Mouse (Mus musculus): Measurements from ENCODE around the gene Clcnka. TPM values are rescaled to one million over a fixed set of nuclear protein-coding genes. Genes with fewer than 3 reads are reported as not detected.

Gene Clcnka
- polyA plus RNA-seq (2015; fragmentation: Nextera tagmentation; extraction: Ambion mirVana), result 0.33 TPM in 1 of 2 replicates, not detected in the other

DNA sequence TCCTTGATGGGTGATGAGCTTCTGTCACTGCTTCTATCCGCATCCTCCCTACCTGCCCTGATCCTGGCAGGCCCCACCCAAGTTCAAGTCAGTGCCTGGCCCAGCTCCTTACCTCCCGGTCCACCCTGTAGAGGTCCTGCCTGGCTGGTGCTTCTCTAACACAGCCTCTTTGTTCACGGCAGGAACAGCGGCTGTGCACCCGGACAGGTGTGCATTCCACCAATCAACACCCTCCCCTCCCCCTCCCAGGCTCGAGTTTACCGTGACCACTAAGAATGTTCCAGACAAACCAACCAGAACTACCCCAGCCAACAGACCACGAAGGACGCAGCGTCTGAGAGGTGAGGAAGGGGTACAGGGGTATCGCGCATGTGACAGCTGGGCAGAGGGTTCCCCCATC is at the start of gene Clcnka:
Clcnka (minus strand) TSS at position 180 of the 400 bp plus-strand sequence.
- Histone ChIP-seq H3K27ac (replicated peaks) (no peak within 1 kb of the TSS), H3K4me1 (peaks cover 4% of the 10 kb centered on the region; the same call in 1 of the 2 replicates), H3K27me3 (replicated peaks) (peaks cover 9% of the 10 kb centered on the region; the same call in 1 of the 2 replicates), H3K36me3 (no peaks in the 10 kb centered on the region), H3K9me3 (replicated peaks) (no peaks in the 10 kb centered on the region), H3K4me2 (no peak within 1 kb of the TSS), H3K4me3 (replicated peaks) (no peak within 1 kb of the TSS), H3K9ac (replicated peaks) (no peak within 1 kb of the TSS)
- 74% methylated on average over 12 of the region's 12 CpGs for WGBS
- no peak for ATAC-seq (ENCODE audit: low FRiP score)

DNA sequence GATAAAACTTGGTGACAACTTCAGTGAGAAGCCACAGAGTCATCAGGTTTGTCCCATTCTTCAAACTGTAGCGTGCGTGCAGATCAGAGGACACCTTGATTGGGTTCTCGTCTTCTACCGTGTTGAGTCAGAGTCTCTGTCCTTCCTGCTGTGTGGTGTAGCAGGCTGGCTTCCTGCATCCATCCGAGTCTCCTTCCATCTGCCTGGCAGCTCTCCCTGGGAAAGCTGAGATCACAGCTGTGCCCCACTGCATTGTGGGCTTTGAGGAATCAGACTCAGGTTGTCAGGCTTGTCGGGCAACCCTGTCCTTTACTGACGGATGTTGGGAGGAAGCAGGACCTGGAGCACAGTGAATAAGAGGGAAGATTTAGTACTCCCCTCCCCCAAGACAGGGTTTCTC is 47.7 kb upstream of the Clcnka start:
- Histone ChIP-seq H3K27me3 (replicated peaks) (no peaks in the 10 kb centered on the region), H3K27ac (replicated peaks) (no peak overlapping the region), H3K9ac (replicated peaks) (no peak overlapping the region), H3K4me2 (no peak overlapping the region), H3K4me3 (replicated peaks) (no peak overlapping the region), H3K4me1 (peaks cover 24% of the 10 kb centered on the region), H3K36me3 (peaks cover 40% of the 10 kb centered on the region), H3K9me3 (replicated peaks) (no peaks in the 10 kb centered on the region)
- 69% methylated on average over 7 of the region's 7 CpGs for WGBS
- no peak for ATAC-seq (ENCODE audit: low FRiP score)

- Histone ChIP-seq H3K4me2 (peak overlapping the region; percentile 73), H3K9me3 (replicated peaks) (no peaks in the 10 kb centered on the region), H3K4me3 (replicated peaks) (peak overlapping the region; percentile 100), H3K27me3 (replicated peaks) (no peaks in the 10 kb centered on the region), H3K4me1 (peaks cover 24% of the 10 kb centered on the region), H3K9ac (replicated peaks) (peak overlapping the region; percentile 96), H3K27ac (replicated peaks) (peak overlapping the region; percentile 87), H3K36me3 (peaks cover 36% of the 10 kb centered on the region)
- ATAC-seq (ENCODE audit: low FRiP score), result 0 out of 2 replicates have a peak, but pooled peaks have one; percentile 1
- WGBS, result 13% methylated on average over 14 of the region's 14 CpGs
These were observed 46.8 kb upstream of the Clcnka start for GRCm38 (mm10) chr4:141445328-141445720.

DNA sequence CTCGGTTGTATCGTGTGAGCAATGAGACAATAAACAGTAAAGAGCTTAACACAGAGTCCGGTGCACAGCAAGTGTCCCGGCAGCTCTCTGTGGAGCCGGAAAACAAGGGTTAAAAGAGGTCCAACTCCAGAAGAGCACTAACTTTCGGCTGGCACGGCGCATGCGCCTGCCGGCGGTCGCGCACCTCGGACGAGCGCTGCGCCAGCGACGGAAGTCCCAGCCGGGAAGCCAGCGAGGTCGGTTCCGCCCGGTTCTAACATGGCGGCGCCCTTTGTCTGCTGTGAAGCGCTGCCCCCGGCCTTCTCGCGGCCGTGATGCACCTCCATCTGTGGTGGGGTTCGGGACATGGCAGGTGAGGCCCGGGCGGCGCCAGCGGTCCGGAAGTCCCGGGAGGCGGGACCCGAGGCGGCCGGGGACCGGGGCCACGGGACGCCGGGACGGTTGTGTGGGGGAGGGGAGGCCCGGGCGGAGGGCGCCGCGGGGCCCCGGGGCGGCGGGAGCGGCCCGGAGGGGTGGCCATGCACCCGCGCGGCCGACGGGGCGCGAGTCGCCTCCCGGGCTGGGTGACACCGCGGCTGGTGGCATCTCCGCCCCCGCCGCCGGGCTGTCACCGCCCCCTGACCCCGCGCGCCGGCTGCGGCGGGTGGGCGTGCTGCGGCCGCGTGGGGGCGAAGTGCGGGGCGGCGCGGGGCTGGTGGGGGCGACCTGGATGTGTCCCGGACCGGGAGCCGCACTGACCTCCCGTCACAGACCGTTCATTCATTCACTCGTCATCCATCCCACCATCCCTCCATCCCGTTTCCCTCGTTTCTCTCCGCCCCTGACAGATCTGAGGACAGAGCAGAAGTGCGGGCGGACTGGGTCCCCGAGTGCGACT is 46.2 kb upstream of the Clcnka start, which contains the start of gene Zbtb17:
Zbtb17 (plus strand) TSS at position 204 of the 877 bp plus-strand sequence.
- Histone ChIP-seq H3K4me1 (peaks cover 24% of the 10 kb centered on the region), H3K36me3 (peaks cover 31% of the 10 kb centered on the region), H3K9ac (replicated peaks) (peak within 1 kb of the TSS; percentile 96), H3K27ac (replicated peaks) (peak within 1 kb of the TSS; percentile 87), H3K4me2 (peak within 1 kb of the TSS; percentile 73), H3K4me3 (replicated peaks) (peak within 1 kb of the TSS; percentile 100), H3K27me3 (replicated peaks) (no peaks in the 10 kb centered on the region), H3K9me3 (replicated peaks) (no peaks in the 10 kb centered on the region)
- ATAC-seq (ENCODE audit: low FRiP score), result peak; percentile 92
- under 1% methylated on average over 69 of the region's 102 CpGs for WGBS

GRCm38 (mm10) chr4:141443641-141444429 is 45.3 kb upstream of the Clcnka start:
- Histone ChIP-seq H3K9ac (replicated peaks) (peak overlapping the region; percentile 96), H3K27ac (replicated peaks) (no peak overlapping the region; the same call in 1 of the 2 replicates), H3K4me1 (peaks cover 24% of the 10 kb centered on the region), H3K27me3 (replicated peaks) (no peaks in the 10 kb centered on the region), H3K4me2 (peak overlapping the region; percentile 73), H3K4me3 (replicated peaks) (peak overlapping the region; percentile 100), H3K36me3 (peaks cover 23% of the 10 kb centered on the region), H3K9me3 (replicated peaks) (no peaks in the 10 kb centered on the region)
- 52% methylated on average over 11 of the region's 11 CpGs for WGBS
- no peak for ATAC-seq (ENCODE audit: low FRiP score)

- H3K4me2 ChIP-seq, result no peak overlapping the region
- H3K27me3 ChIP-seq (replicated peaks), result no peaks in the 10 kb centered on the region
- no peak overlapping the region for H3K27ac ChIP-seq (replicated peaks)
- no peak overlapping the region for H3K9ac ChIP-seq (replicated peaks)
- H3K9me3 ChIP-seq (replicated peaks), result no peaks in the 10 kb centered on the region
- no peaks in the 10 kb centered on the region for H3K36me3 ChIP-seq
- no peak for ATAC-seq (ENCODE audit: low FRiP score)
- peaks cover 16% of the 10 kb centered on the region for H3K4me1 ChIP-seq
- H3K4me3 ChIP-seq (replicated peaks), result no peak overlapping the region
These were observed 42.4 kb upstream of the Clcnka start for GRCm38 (mm10) chr4:141440877-141441276.

DNA sequence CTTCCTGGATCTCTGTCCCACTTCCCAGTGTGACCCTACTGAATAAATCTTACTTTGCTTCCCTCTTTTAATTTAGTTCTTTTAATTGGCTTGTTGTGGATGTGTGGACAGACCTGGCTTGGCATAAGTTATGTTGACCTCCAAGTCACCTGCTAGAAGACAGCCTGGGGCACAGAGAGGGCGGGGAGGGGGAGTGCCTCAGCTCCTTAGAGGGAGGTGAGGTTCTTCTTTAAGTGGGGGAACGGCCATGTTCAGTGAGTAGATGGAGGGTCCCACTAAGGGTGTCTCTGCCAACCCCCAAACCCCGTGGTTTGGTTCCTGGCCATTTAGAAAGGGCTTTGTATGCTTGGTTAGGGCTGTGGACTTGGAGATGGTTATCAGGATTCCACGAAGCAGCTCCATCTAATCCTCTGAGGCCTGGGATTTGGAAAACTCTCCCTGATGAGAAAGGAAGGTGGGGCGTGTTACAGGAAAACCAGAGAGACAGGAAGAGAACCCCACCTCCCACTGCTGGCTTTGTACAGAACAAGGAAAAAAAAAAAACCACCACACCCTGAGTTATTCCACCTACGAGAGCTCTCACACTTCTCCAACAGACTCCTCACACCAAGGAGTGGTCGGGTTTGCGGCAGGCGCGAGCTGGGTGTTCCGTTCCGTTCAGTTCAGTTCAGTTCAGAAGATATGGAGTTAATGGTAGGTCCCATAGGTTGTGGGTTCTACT is 40.7 kb upstream of the Clcnka start:
- Histone ChIP-seq H3K9me3 (replicated peaks) (no peaks in the 10 kb centered on the region), H3K4me1 (peaks cover 7% of the 10 kb centered on the region), H3K36me3 (no peaks in the 10 kb centered on the region), H3K27me3 (replicated peaks) (no peaks in the 10 kb centered on the region), H3K27ac (replicated peaks) (no peak overlapping the region), H3K4me2 (no peak overlapping the region), H3K9ac (replicated peaks) (no peak overlapping the region), H3K4me3 (replicated peaks) (no peak overlapping the region)
- no peak for ATAC-seq (ENCODE audit: low FRiP score)
- 86% methylated on average over 12 of the region's 12 CpGs for WGBS

- H3K9me3 ChIP-seq (replicated peaks), result no peaks in the 10 kb centered on the region
- H3K27me3 ChIP-seq (replicated peaks), result no peaks in the 10 kb centered on the region
- ATAC-seq (ENCODE audit: low FRiP score), result no peak
- WGBS, result 85% methylated on average over 1 of the region's 1 CpGs
- H3K9ac ChIP-seq (replicated peaks), result no peak within 1 kb of the TSS
- H3K36me3 ChIP-seq, result no peaks in the 10 kb centered on the region
- no peak within 1 kb of the TSS for H3K4me3 ChIP-seq (replicated peaks)
- H3K27ac ChIP-seq (replicated peaks), result no peak within 1 kb of the TSS
- H3K4me2 ChIP-seq, result no peak within 1 kb of the TSS
- H3K4me1 ChIP-seq, result no peaks in the 10 kb centered on the region
These were observed 37.5 kb upstream of the Clcnka start, which contains the start of gene Srarp for GRCm38 (mm10) chr4:141435974-141436373. TSS of gene Srarp (minus strand) at chr4:141436105.

DNA sequence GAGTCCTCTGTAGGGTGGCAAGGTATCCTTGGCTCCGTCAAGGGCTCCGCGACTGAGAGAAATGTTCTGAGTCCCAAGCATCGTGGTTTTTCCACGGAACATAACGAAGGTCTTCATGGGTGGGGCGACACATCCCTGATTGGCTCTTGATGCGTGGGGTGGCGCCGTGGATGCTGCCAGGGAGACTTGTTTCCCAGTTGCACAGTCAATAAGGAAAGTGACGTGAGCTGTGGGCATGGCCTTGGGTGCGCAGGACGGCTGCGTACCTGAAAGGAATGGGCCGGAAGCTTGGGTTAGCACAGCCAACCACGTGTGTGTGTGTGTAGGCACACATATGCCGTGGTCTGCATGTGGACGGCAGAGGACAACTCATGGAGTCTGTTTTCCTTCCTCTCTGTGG is 34.7 kb upstream of the Clcnka start:
- no peaks in the 10 kb centered on the region for H3K4me1 ChIP-seq
- ATAC-seq (ENCODE audit: low FRiP score), result no peak
- no peak overlapping the region for H3K4me3 ChIP-seq (replicated peaks)
- H3K4me2 ChIP-seq, result no peak overlapping the region
- no peak overlapping the region for H3K9ac ChIP-seq (replicated peaks)
- no peak overlapping the region for H3K27ac ChIP-seq (replicated peaks)
- no peaks in the 10 kb centered on the region for H3K9me3 ChIP-seq (replicated peaks)
- 84% methylated on average over 18 of the region's 18 CpGs for WGBS
- H3K27me3 ChIP-seq (replicated peaks), result no peaks in the 10 kb centered on the region
- H3K36me3 ChIP-seq, result no peaks in the 10 kb centered on the region

GRCm38 (mm10) chr4:141432666-141433065 is 34.1 kb upstream of the Clcnka start:
- Histone ChIP-seq H3K27me3 (replicated peaks) (no peaks in the 10 kb centered on the region), H3K27ac (replicated peaks) (no peak overlapping the region), H3K9me3 (replicated peaks) (no peaks in the 10 kb centered on the region), H3K4me3 (replicated peaks) (no peak overlapping the region), H3K4me1 (no peaks in the 10 kb centered on the region), H3K4me2 (no peak overlapping the region), H3K9ac (replicated peaks) (no peak overlapping the region), H3K36me3 (no peaks in the 10 kb centered on the region)
- no peak for ATAC-seq (ENCODE audit: low FRiP score)
- WGBS, result 58% methylated on average over 14 of the region's 14 CpGs

DNA sequence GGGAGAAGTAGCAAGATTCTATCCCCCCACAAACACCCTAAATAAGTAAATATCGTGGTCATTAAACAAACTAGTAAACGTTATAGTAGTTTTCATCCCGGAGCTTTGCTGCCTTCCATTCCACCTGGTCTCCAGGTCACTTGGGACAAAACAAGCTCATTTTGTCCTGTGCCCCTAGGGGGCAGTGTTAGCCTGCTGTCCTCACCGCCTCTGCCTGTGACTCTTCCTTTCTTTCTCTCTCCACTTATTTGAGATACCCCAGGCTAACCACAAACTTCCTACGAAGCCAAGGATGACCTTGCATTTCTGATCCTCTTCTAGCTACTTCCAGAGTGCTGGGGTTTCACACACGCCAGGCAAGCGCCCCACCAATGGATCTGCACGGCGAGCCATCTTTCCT is 32.5 kb upstream of the Clcnka start:
- H3K4me2 ChIP-seq, result no peak overlapping the region
- no peak overlapping the region for H3K27ac ChIP-seq (replicated peaks)
- no peak overlapping the region for H3K4me3 ChIP-seq (replicated peaks)
- 49% methylated on average over 9 of the region's 9 CpGs for WGBS
- ATAC-seq (ENCODE audit: low FRiP score), result no peak
- H3K27me3 ChIP-seq (replicated peaks), result peaks cover 8% of the 10 kb centered on the region; the same call in 1 of the 2 replicates
- H3K4me1 ChIP-seq, result peaks cover 7% of the 10 kb centered on the region
- no peak overlapping the region for H3K9ac ChIP-seq (replicated peaks)
- H3K36me3 ChIP-seq, result no peaks in the 10 kb centered on the region
- no peaks in the 10 kb centered on the region for H3K9me3 ChIP-seq (replicated peaks)
